Mouse (Mus musculus) layer of hippocampus, adult 9-10 months (tissue): ENCODE results near the gene Usp49.
"Not testable (repeated sequence)": the region's sequence is repeated elsewhere in the genome, so short reads cannot be mapped to it uniquely, and the experiment has no call there.

Source experiments
- DNase-seq: peaks from one replicate; pipeline ENCODE4 v3.0.0; 2022; ENCODE audit warnings: low spot score

The Usp49 gene

GRCm38 (mm10) chr17:47609182-47609581, 21.3 kb upstream of the Usp49 start:
- DNase-seq = no peak

- DNase-seq = peak; percentile 90
Observed at GRCm38 (mm10) chr17:47610849-47611660, 19.4 kb upstream of the Usp49 start, which contains the start of the genes Bysl, Med20 and Gm20517. Gene Bysl (minus strand): TSS chr17:47611492. Gene Med20 (plus strand): TSS chr17:47611582. Gene Gm20517 (plus strand): TSS chr17:47611589.

DNA sequence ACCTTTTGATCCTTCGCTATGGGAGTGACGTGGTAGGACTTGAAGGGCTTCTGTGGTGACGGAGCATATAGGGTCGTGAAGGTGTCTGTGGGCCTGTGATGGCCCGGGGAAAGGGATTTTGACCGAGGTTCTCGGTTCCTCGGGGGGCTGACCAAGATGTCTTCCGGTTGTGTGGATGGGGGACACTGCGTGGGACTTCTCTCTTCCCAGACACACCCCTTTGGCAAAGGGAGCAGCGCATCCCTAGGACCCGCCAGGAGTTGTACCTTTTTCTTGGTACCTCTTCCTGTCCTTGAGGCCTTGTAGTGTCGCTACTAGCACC, 18.9 kb upstream of the Usp49 start:
- no peak for DNase-seq

DNA sequence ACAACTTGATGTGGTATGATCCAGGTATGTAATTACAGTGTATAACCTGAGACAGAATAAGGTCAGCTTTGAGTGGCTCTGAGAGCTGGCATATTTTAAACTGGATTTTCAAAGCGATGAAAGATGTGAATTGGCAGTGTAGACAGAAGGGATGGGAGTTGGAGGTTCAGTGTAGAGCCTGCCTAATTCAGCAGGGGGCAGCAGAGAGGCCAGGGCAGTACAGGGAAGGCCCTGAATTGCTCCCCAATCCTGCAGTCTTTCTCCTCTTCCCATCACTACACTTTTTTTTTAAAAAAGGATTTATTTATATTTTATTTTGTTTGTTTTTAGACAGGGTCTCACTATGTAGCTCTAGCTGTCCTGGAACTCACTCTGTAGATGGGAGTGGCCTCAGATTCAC, 16.5 kb upstream of the Usp49 start:
- DNase-seq = no peak

- DNase-seq = no peak
Observed at GRCm38 (mm10) chr17:47616119-47616518, 14.4 kb upstream of the Usp49 start.

DNA sequence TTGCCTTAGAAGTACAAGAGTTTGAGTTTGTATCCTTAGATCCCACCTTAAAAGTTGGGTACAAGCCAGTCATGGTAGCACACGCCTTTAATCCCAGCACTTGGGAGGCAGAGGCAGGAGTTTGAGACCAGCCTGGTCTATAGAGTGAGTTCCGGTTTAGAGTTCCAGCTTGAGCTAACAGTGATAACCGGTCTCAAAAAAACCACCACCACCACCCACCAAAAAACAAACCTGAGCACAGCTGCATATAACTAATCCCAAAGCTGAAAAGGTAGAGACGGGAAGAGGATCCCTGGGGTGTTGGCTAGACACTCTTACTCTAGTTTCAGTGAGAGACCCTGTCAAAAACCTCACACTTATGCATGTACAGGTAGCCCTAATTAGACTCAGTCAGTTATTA, 13.8 kb upstream of the Usp49 start:
- no peak for DNase-seq

DNA sequence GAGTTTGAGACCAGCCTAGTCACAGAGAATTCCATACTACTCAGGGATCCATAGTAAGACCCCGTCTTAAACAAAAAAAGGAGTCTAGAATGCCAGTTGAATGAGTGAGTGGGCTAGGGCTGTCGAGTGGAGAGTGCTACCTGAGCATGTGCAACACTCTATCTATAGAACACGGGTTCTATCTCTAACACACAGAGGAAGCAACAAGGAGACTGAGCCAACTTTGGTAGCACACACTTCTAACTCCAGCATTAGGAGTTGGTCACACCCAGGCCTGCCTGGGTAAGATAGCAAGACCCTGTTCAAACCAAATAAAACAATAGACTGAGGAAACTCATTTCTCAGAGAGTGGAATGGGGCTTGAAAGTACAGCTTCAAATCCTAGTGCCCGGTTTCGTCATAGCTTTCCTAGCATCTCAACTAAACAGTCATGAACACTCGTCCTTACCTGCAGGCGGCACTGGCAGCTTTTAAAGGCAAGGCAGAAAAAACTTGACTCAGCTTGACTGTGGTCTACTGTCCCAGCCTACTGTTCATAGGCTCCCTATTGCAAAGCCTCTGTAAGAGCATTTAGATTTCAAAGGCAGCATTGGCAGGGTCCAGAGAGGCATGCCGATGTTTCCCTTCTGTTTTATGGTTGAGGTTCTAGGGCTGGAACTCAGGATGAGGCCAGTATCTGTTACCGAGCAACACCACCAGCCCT, 12.7 kb upstream of the Usp49 start:
- no peak for DNase-seq

GRCm38 (mm10) chr17:47618556-47619311, 11.8 kb upstream of the Usp49 start:
- no peak for DNase-seq

DNA sequence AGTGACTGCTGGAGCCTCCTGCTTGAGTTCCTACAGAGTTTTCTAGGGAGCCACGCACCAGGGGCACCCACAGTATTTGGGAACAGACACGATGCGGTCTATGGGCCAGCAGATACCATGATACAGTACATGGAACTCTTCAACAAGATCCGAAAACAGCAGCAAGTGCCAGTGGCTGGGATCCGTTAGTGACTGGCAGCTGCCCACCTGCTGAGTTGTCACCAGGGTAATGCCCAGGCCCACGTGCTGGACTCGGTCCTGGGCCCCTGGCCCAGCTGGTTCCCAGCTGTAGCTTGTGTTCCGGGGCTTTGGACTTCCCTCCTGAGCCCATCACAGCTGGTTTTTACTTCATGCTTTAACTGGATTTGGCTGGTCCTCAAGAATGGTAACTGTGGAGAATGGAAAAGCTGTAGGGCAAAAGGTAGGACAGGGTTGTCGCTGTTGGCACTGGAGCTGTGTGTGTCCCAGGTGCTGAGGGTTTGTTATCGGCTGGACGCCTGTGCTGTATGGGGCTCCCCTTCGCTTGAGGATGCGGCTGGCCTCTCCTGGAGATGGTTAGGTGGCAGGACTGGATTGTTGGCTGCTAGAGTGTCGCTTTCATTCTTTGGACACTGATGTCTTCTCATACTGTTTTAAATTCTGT, 7.5 kb upstream of the Usp49 start:
- DNase-seq = no peak

- DNase-seq = not testable (repeated sequence)
Observed at GRCm38 (mm10) chr17:47624572-47624971, 5.9 kb upstream of the Usp49 start.

- DNase-seq = no peak
Observed at GRCm38 (mm10) chr17:47625088-47625487, 5.4 kb upstream of the Usp49 start.

DNA sequence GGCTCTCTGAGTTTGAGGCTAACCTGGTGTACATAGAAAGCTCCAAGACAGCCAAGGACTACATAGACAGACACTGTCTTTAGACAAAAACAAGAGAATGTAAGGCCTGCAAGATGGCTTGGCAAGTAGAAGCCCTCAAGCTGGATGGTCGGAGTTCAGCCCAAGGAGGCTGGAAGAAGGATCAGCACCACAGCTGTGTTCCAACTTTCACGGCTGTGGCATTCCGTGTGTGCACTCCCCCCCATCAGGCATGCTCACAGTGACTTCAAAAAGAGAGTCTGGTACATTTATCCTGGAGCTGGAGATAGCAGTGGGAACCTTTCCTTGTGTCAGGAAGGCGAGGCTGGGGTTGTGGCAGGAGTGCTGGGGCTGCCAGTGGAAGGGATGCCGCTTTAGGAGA, 4.5 kb upstream of the Usp49 start:
- DNase-seq = no peak

GRCm38 (mm10) chr17:47627791-47628190, 2.7 kb upstream of the Usp49 start:
- no peak for DNase-seq

GRCm38 (mm10) chr17:47628851-47629676, 1.4 kb upstream of the Usp49 start:
- DNase-seq = peak; percentile 84

- DNase-seq = no peak
Observed at GRCm38 (mm10) chr17:47629717-47630677, 493 bp upstream of the Usp49 start.

- no peak for DNase-seq
Observed at GRCm38 (mm10) chr17:47632181-47632840, 1.8 kb downstream of the Usp49 start.

DNA sequence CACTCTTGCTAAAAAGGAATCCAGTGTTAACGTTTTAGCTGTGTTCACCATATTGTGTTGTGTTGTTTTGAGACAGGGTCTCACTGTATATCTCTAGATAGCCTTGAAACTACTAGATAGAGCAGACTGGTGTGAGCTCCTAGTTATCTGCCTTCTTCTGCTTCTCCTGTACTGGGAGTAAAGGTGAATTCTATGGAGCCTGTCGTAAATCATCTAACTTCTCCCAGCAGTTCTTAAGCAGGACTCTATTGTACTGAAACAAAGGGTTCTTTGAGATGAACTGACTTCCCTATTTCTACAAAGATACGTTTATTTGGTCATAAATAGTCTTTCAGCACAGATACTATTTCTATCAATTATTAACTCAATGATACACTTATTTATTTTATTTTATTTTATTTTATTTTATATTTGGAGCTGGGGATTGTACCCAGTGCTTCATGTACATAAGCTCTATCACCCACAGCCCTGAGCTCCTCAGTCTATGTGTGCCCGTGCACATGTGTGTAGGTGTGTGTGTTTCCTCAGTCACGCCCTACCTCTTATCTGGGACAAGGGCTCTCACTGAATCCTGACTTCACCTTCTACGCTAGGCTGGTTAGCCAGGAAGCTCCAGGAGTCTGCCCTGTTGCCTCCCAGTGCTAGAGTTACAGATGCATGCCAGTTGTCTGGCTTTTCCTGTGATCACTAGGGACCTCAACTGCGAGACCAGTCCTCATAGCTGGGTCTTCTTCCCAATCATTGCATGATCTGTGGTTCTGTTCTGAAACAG, 3.7 kb downstream of the Usp49 start:
- DNase-seq = no peak

DNA sequence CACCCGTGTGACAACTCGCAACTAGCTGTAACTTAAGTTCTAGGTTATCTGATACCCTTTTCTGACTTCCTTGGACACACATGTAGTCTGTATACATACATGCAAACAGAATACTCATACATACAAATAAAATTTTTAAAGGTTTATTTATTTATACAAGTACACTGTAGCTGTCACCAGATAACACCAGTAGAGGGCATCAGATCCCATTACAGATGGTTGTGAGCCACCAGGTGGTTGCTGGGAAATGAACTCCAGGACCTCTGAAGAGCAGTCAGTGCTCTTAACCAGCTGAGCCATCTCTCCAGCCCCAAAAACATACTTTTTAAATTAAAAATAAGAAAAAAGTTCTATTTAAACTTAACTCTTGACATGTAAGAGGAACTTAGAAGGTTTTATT, 12.5 kb downstream of the Usp49 start:
- DNase-seq = no peak

GRCm38 (mm10) chr17:47646683-47647082, 16.2 kb downstream of the Usp49 start:
- DNase-seq = peak; percentile 66
